Mouse (Mus musculus): ENCODE measurements around the gene Pxt1. TPM values are rescaled to one million over a fixed set of nuclear protein-coding genes. Genes with fewer than 3 reads are reported as not detected.

Pxt1 gene
- polyA plus RNA-seq, 1 experiment from 2014 or later: 0.15 TPM

GRCm38 (mm10) chr17:28896095-28896780 lies 47.4 kb downstream of the Pxt1 start:
- Histone ChIP-seq H3K27ac (ENCODE audit: low read length) (no peak overlapping the region), H3K4me3 (ENCODE audit: low read length) (no peak overlapping the region), H3K27me3 (ENCODE audit: control insufficient read depth, insufficient read depth, low read depth, low read length) (no peaks in the 10 kb centered on the region), H3K4me1 (replicated peaks; ENCODE audit: control insufficient read depth, insufficient read depth, low read length) (no peaks in the 10 kb centered on the region), H3K9ac (ENCODE audit: low read length) (no peak overlapping the region), H3K4me2 (ENCODE audit: low read depth, low read length) (no peak overlapping the region), H3K36me3 (ENCODE audit: control insufficient read depth, insufficient read depth, low read length) (no peaks in the 10 kb centered on the region), H3K9me3 (ENCODE audit: control insufficient read depth, low read length) (no peaks in the 10 kb centered on the region)
- no peak for ATAC-seq (ENCODE audit: low read depth)
- WGBS: 90% methylated on average over 11 of the region's 11 CpGs

- Histone ChIP-seq H3K27me3 (ENCODE audit: control insufficient read depth, insufficient read depth, low read depth, low read length) (no peaks in the 10 kb centered on the region), H3K4me3 (ENCODE audit: low read length) (no peak overlapping the region), H3K9me3 (ENCODE audit: control insufficient read depth, low read length) (no peaks in the 10 kb centered on the region), H3K4me1 (replicated peaks; ENCODE audit: control insufficient read depth, insufficient read depth, low read length) (no peaks in the 10 kb centered on the region), H3K36me3 (ENCODE audit: control insufficient read depth, insufficient read depth, low read length) (no peaks in the 10 kb centered on the region), H3K27ac (ENCODE audit: low read length) (no peak overlapping the region), H3K4me2 (ENCODE audit: low read depth, low read length) (no peak overlapping the region), H3K9ac (ENCODE audit: low read length) (no peak overlapping the region)
- 93% methylated on average over 21 of the region's 21 CpGs for WGBS
- no peak for ATAC-seq (ENCODE audit: low read depth)
These were observed 48.3 kb downstream of the Pxt1 start for GRCm38 (mm10) chr17:28895217-28895875.

- Histone ChIP-seq H3K4me3 (ENCODE audit: low read length) (no peak overlapping the region), H3K27me3 (ENCODE audit: control insufficient read depth, insufficient read depth, low read depth, low read length) (no peaks in the 10 kb centered on the region), H3K9ac (ENCODE audit: low read length) (no peak overlapping the region), H3K4me1 (replicated peaks; ENCODE audit: control insufficient read depth, insufficient read depth, low read length) (no peaks in the 10 kb centered on the region), H3K36me3 (ENCODE audit: control insufficient read depth, insufficient read depth, low read length) (no peaks in the 10 kb centered on the region), H3K9me3 (ENCODE audit: control insufficient read depth, low read length) (no peaks in the 10 kb centered on the region), H3K4me2 (ENCODE audit: low read depth, low read length) (no peak overlapping the region), H3K27ac (ENCODE audit: low read length) (no peak overlapping the region)
- no peak for ATAC-seq (ENCODE audit: low read depth)
- WGBS: 79% methylated on average over 11 of the region's 11 CpGs
These were observed 49.4 kb downstream of the Pxt1 start for GRCm38 (mm10) chr17:28894050-28894767.

- Histone ChIP-seq H3K27ac (ENCODE audit: low read length) (no peak overlapping the region), H3K9ac (ENCODE audit: low read length) (no peak overlapping the region), H3K4me1 (replicated peaks; ENCODE audit: control insufficient read depth, insufficient read depth, low read length) (no peaks in the 10 kb centered on the region), H3K4me2 (ENCODE audit: low read depth, low read length) (no peak overlapping the region), H3K9me3 (ENCODE audit: control insufficient read depth, low read length) (peaks cover 4% of the 10 kb centered on the region; the same call in 1 of the 2 replicates), H3K27me3 (ENCODE audit: control insufficient read depth, insufficient read depth, low read depth, low read length) (no peaks in the 10 kb centered on the region), H3K36me3 (ENCODE audit: control insufficient read depth, insufficient read depth, low read length) (no peaks in the 10 kb centered on the region), H3K4me3 (ENCODE audit: low read length) (no peak overlapping the region)
- WGBS: 69% methylated on average over 8 of the region's 8 CpGs
- no peak for ATAC-seq (ENCODE audit: low read depth)
These were observed 57.4 kb downstream of the Pxt1 start for GRCm38 (mm10) chr17:28886266-28886665.

- WGBS: 85% methylated on average over 8 of the region's 8 CpGs
- no peak for ATAC-seq (ENCODE audit: low read depth)
- no peak overlapping the region for H3K4me2 ChIP-seq (ENCODE audit: low read depth, low read length)
These were observed 58.4 kb downstream of the Pxt1 start for GRCm38 (mm10) chr17:28885231-28885630.

More at GRCm38 (mm10) chr17:28885231-28885630, 58.4 kb downstream of the Pxt1 start:
- H3K4me3 ChIP-seq (ENCODE audit: low read length): no peak overlapping the region
- H3K36me3 ChIP-seq (ENCODE audit: control insufficient read depth, insufficient read depth, low read length): no peaks in the 10 kb centered on the region
- H3K9ac ChIP-seq (ENCODE audit: low read length): no peak overlapping the region
- H3K27ac ChIP-seq (ENCODE audit: low read length): no peak overlapping the region
- no peaks in the 10 kb centered on the region for H3K27me3 ChIP-seq (ENCODE audit: control insufficient read depth, insufficient read depth, low read depth, low read length)
- no peaks in the 10 kb centered on the region for H3K4me1 ChIP-seq (replicated peaks; ENCODE audit: control insufficient read depth, insufficient read depth, low read length)
- H3K9me3 ChIP-seq (ENCODE audit: control insufficient read depth, low read length): peaks cover 4% of the 10 kb centered on the region; the same call in 1 of the 2 replicates

Other genes starting within 250 kb of the Pxt1 start
- gene AC170998.1, start 217.8 kb downstream of the Pxt1 start, polyA plus RNA-seq (2015; fragmentation: Nextera tagmentation; extraction: Ambion mirVana): 2.7 and 3.2 TPM in 2 replicates
- gene Mapk13, start 174.5 kb downstream of the Pxt1 start, polyA plus RNA-seq (2015; fragmentation: Nextera tagmentation; extraction: Ambion mirVana): 78.6 and 80.0 TPM in 2 replicates
- gene Brpf3, start 142.8 kb downstream of the Pxt1 start, polyA plus RNA-seq (2015; fragmentation: Nextera tagmentation; extraction: Ambion mirVana): 9.5 and 10.6 TPM in 2 replicates
- gene Pnpla1, start 85.4 kb downstream of the Pxt1 start, polyA plus RNA-seq (2015; fragmentation: Nextera tagmentation; extraction: Ambion mirVana): not detected in 2 replicates
- gene 4930539E08Rik, start 28.5 kb downstream of the Pxt1 start, polyA plus RNA-seq (2015; fragmentation: Nextera tagmentation; extraction: Ambion mirVana): 0.08 and 0.40 TPM in 2 replicates
- 76.4 and 83.2 TPM in 2 replicates for gene Kctd20, start 8.1 kb upstream of the Pxt1 start, polyA plus RNA-seq (2015; fragmentation: Nextera tagmentation; extraction: Ambion mirVana)
- gene Stk38, start 64.2 kb upstream of the Pxt1 start, polyA plus RNA-seq (2015; fragmentation: Nextera tagmentation; extraction: Ambion mirVana): 103 and 113 TPM in 2 replicates
- 563 and 593 TPM in 2 replicates for gene Srsf3, start 88.8 kb upstream of the Pxt1 start, polyA plus RNA-seq (2015; fragmentation: Nextera tagmentation; extraction: Ambion mirVana)
- 41.3 and 43.7 TPM in 2 replicates for gene Cdkn1a, start 147.1 kb upstream of the Pxt1 start, polyA plus RNA-seq (2015; fragmentation: Nextera tagmentation; extraction: Ambion mirVana)
- gene Rab44, start 170.3 kb upstream of the Pxt1 start, polyA plus RNA-seq (2015; fragmentation: Nextera tagmentation; extraction: Ambion mirVana): 1.1 TPM in 2 replicates

Data from lung, embryonic 16.5 days (tissue).